Mouse (Mus musculus) kidney, postnatal 25 days (tissue): Measurements from ENCODE around the gene Tcl1b2.
A peak's percentile ranks its signal among the peaks of the same experiment; 100 is the strongest.
"Not testable (repeated sequence)": the region's sequence is repeated elsewhere in the genome, so short reads cannot be mapped to it uniquely, and the experiment has no call there.

Experiments used
- DNase-seq, 2 experiments: peaks; one replicate each; pipeline ENCODE4 v3.0.0; 2021; ENCODE audit warnings: mixed read lengths in 2 of 2

The Tcl1b2 gene

GRCm38 (mm10) chr12:105145714-105146113 lies at the start of gene Tcl1b2:
Tcl1b2 (plus strand) TSS chr12:105146014.
- DNase-seq: no peak

- DNase-seq: peak; percentile 35 to 57
Observed at GRCm38 (mm10) chr12:105099466-105100044, 46.3 kb upstream of the Tcl1b2 start.

GRCm38 (mm10) chr12:105102901-105103300 lies 42.9 kb upstream of the Tcl1b2 start:
- no peak for DNase-seq

- peak; percentile 74 to 89 for DNase-seq
Observed at GRCm38 (mm10) chr12:105104036-105104435, 41.8 kb upstream of the Tcl1b2 start.

GRCm38 (mm10) chr12:105105326-105105725 lies 40.5 kb upstream of the Tcl1b2 start:
- DNase-seq: no peak

GRCm38 (mm10) chr12:105108856-105109255 lies 37.0 kb upstream of the Tcl1b2 start:
- DNase-seq: no peak

GRCm38 (mm10) chr12:105109406-105109805 lies 36.4 kb upstream of the Tcl1b2 start:
- no peak for DNase-seq

GRCm38 (mm10) chr12:105109812-105110211 lies 36.0 kb upstream of the Tcl1b2 start:
- no peak for DNase-seq

GRCm38 (mm10) chr12:105112321-105112988 lies 33.4 kb upstream of the Tcl1b2 start:
- peak in 1 of 2 experiments; percentile 25 for DNase-seq

- DNase-seq: no peak
Observed at GRCm38 (mm10) chr12:105116648-105117047, 29.2 kb upstream of the Tcl1b2 start.

- DNase-seq: no peak
Observed at GRCm38 (mm10) chr12:105125362-105125761, 20.5 kb upstream of the Tcl1b2 start.

GRCm38 (mm10) chr12:105126516-105126915 lies 19.3 kb upstream of the Tcl1b2 start:
- no peak for DNase-seq

GRCm38 (mm10) chr12:105127607-105128006 lies 18.2 kb upstream of the Tcl1b2 start:
- DNase-seq: no peak

- not testable (repeated sequence) for DNase-seq
Observed at GRCm38 (mm10) chr12:105129494-105130205, 16.2 kb upstream of the Tcl1b2 start.

- not testable (repeated sequence) for DNase-seq
Observed at GRCm38 (mm10) chr12:105134167-105134566, 11.6 kb upstream of the Tcl1b2 start.

- DNase-seq: not testable (repeated sequence)
Observed at GRCm38 (mm10) chr12:105134826-105135225, 11.0 kb upstream of the Tcl1b2 start.

- not testable (repeated sequence) for DNase-seq
Observed at GRCm38 (mm10) chr12:105137729-105138128, 8.1 kb upstream of the Tcl1b2 start.

- no peak for DNase-seq
Observed at GRCm38 (mm10) chr12:105143096-105143495, 2.7 kb upstream of the Tcl1b2 start.

GRCm38 (mm10) chr12:105144928-105145327 lies 886 bp upstream of the Tcl1b2 start:
- not testable (repeated sequence) for DNase-seq

GRCm38 (mm10) chr12:105155286-105155685 lies 9.5 kb downstream of the Tcl1b2 start:
- not testable (repeated sequence) for DNase-seq

GRCm38 (mm10) chr12:105158842-105159241 lies 13.0 kb downstream of the Tcl1b2 start:
- DNase-seq: no peak

- DNase-seq: no peak
Observed at GRCm38 (mm10) chr12:105159390-105159789, 13.6 kb downstream of the Tcl1b2 start, which contains the start of gene Tcl1b1. Tcl1b1 (plus strand) TSS chr12:105159690.

GRCm38 (mm10) chr12:105166734-105167133 lies 20.9 kb downstream of the Tcl1b2 start:
- no peak for DNase-seq

- DNase-seq: no peak
Observed at GRCm38 (mm10) chr12:105173366-105173765, 27.6 kb downstream of the Tcl1b2 start.
